Mouse (Mus musculus) Muller cell, postnatal 12 days (primary cell): ENCODE results near the gene Ralgps1.

ENCODE experiments used
- DNase-seq: peaks from one replicate; pipeline ENCODE4 v3.0.0-alpha.2; 2015; ENCODE audit errors: inconsistent ontology term

Ralgps1 gene

GRCm38 (mm10) chr2:33244880-33245279 lies 126.4 kb downstream of the Ralgps1 start:
- DNase-seq: no peak

- no peak for DNase-seq
Observed at GRCm38 (mm10) chr2:33237581-33237980, 133.7 kb downstream of the Ralgps1 start.

- DNase-seq: peak; percentile 34
Observed at GRCm38 (mm10) chr2:33234848-33235247, 136.4 kb downstream of the Ralgps1 start.

GRCm38 (mm10) chr2:33233856-33234255 lies 137.4 kb downstream of the Ralgps1 start:
- DNase-seq: peak; percentile 92

GRCm38 (mm10) chr2:33232782-33233570 lies 138.3 kb downstream of the Ralgps1 start:
- DNase-seq: no peak

DNA sequence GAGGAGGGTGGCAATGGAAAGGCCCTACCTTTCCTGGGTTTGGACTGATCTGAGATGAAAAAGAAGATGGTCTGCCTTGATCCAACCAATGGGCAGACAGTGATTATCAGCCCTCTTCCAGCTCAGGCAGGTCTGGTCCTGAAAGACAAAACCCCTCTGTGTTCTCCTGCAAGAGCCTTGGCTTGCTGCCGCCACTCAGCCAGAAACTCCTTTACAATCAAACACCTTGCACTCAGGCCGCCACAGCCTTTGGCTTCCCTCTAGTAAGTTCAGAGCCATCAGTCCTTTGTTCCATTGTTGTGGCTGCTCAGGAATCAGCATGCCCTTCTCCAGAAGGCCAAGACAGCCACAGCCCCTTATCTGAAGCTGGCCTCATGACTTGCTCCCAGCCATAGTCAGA lies 139.5 kb downstream of the Ralgps1 start:
- DNase-seq: no peak

DNA sequence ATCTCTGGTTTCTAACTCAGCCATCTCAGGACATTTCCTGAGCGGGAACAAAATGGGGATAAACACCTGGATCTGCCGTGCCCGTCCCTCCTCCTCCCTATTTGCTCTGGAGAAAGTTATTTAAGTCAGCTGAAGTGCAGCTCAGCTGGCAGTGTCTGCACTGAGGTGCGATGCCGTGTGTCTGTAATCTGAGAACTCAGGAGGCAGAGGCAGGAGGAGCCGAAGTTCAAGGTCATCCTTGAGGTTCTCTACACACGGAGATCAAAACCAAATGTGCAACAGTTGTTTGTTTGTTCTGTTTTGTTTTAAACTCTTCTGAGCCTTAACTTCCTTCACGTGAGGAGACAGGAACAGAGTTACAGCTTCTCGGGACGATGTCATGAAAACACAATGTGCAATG lies 140.6 kb downstream of the Ralgps1 start:
- DNase-seq: no peak

- DNase-seq: no peak
Observed at GRCm38 (mm10) chr2:33228551-33228950, 142.7 kb downstream of the Ralgps1 start.

- no peak for DNase-seq
Observed at GRCm38 (mm10) chr2:33228077-33228476, 143.2 kb downstream of the Ralgps1 start.

DNA sequence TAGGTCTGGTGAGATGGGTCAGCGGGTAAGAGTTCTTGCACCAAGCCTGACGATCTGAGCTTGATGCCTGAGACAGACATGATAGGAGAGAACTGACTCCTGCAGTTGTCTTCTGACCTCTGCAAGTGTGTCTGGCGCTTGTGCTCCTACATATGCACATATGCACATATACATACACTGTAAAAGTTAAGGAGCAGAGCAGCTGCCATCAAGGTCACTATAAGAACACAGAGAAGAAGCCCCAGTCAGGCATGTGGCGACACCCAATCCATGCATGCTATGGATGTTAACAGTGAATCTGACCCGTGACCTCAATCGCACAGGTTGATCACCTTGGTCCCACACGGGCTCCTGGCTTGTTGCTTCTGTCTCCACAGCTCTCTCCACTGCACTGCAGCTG lies 145.4 kb downstream of the Ralgps1 start:
- DNase-seq: no peak

DNA sequence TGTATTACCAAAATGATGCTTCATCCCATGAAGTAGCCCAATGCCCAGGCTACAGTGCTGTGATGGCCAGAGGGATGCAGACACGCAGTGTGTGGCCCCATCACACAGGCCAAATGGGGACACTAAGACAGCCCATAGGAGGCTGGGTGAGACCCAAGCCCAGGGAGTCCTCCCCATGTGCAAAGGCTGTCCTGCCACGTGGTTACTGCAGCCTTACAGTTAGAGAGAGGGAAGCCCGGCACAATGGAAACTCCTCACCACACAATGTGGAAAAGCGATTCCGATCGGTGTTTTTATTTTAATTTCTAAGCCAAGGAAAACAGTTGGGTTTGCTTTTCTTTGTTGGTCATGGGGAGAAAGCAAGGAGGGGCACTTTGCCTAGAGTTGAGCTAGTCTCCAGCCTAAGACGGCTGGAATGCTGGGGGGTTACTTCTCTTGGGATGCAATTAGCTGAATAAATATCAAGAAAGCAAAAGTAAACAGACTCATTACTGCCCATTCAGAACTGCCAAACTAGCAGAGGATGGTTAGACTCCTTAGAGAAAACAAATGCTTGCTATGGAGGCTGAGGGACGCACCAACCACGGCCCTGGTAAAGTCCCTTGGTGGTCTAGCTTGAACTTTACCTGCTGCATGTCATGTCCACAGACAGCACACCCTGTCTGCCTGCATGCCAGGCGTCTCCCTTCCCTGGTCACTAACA lies 147.5 kb downstream of the Ralgps1 start:
- no peak for DNase-seq

- peak; percentile 46 for DNase-seq
Observed at GRCm38 (mm10) chr2:33222480-33222879, 148.8 kb downstream of the Ralgps1 start.

- DNase-seq: peak; percentile 79
Observed at GRCm38 (mm10) chr2:33221339-33221900, 149.9 kb downstream of the Ralgps1 start.

DNA sequence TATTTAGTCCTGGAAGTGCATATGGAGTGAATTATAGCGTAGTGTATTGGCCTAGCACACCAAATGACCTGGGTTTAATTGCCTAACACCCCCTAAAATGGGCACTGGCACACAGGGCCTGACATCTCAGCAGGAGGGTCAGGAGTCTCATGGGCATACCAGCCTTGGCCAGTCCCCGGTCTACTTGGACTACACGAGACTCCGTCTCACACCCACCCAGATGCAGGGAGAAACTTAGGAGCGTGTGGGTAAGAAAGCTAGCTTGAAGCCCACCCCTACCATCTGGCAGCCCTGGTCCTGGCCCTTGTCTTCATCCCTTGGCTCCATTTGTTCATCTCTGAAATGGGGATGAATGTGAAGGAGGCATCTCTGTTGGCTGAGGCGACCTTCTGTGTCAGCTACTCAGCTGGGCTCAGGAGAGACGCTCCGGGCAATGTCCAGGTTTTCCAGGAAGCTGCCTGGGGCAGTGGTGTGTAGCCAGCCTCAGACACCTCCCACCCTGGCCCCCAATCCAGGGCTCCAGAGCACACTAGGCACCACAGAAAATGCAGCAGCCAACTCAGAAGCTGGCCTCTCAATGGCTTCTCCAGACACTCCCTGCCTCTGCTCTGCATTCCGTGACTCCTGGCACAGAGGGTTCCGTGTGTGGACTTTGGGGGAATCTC lies 150.5 kb downstream of the Ralgps1 start:
- no peak for DNase-seq

- DNase-seq: no peak
Observed at GRCm38 (mm10) chr2:33220246-33220645, 151.0 kb downstream of the Ralgps1 start.

GRCm38 (mm10) chr2:33219637-33220036 lies 151.6 kb downstream of the Ralgps1 start:
- peak; percentile 61 for DNase-seq

GRCm38 (mm10) chr2:33218903-33219625 lies 152.2 kb downstream of the Ralgps1 start:
- no peak for DNase-seq

DNA sequence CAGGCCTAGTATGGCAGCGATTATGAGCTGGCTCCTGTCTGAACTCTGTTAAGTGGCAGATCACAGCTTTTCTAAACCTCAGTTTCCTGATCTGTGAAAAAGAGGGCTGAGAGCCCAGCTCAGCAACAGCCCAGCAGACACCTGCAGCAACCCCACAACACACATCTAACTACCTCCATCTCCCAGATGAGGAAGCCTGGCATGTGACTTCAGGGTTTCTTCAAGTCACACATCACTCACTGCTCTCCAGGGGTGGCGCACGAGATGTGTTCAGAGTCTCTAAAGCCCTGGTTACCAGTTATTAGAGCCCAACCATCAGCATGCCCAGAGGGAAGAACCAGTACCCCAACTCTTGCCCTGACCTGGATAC lies 153.9 kb downstream of the Ralgps1 start:
- no peak for DNase-seq

DNA sequence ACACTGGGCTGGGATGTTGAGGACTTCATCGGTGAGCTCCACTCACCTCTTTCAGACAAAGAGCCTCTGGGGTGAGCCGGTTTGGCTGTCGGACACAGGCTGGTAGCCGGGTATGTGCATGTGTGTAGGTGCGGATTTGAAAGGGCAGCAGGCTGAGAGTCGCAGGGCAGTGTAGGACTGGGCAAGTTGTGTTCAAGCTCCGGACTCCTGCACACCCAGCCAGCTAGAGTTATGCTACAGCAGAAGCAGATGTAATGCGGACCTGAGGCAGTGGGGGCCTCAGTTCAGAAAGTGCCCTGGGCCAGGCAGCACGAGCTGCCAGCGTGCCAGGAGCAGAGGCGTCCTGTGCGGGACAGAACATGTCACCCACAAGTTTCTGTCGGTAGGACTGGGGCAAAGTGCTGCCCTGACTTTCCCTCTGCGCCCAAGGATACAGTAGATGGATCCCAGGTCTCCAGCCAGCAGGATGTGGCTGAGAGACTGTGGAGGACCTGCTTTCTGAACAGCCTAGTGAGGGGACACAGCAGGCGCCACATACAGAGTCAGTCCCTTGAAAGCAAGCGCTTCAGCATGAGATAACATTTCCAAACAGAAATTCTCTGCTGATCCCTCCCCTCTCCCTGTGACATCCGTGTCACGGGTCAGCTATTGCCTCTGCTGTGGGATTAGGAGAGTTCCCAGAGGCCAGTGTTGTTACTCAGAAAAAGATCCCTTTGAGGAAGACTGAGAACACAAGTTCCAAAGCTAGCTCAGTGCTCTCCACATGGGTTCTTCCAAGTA lies 154.5 kb downstream of the Ralgps1 start:
- DNase-seq: peak; percentile 54

GRCm38 (mm10) chr2:33215700-33216509 lies 155.4 kb downstream of the Ralgps1 start, which contains the start of gene Angptl2:
Angptl2 (plus strand) TSS chr2:33216069.
- peak; percentile 98 for DNase-seq
